Mouse (Mus musculus) liver, embryonic 14.5 days (tissue): ENCODE measurements around the gene Ocrl. TPM values are rescaled to one million over a fixed set of nuclear protein-coding genes. Genes with fewer than 3 reads are reported as not detected.

Experiments used
- ATAC-seq: fragments of 200-750 bp; cut with Nextera tagmentation; 2 replicates; pipeline ENCODE4 v1.8.0; 2017; ENCODE audit warnings: moderate number of reproducible peaks, mild to moderate bottlenecking, moderate library complexity; ENCODE audit not compliant: insufficient read depth
- DNase-seq, 3 experiments: peaks; one replicate each; pipeline ENCODE4 v3.0.0-alpha.2; 2012 to 2013; ENCODE audit warnings: low read depth in 3 of 3, low spot score in 3 of 3
- H3K27ac ChIP-seq: fragments of 300-500 bp; sonication (generic); 2 replicates; pipeline ENCODE4 v1.5.1; 2014; ENCODE audit warnings: moderate library complexity, mild to moderate bottlenecking, control low read depth, inconsistent platforms
- H3K27me3 ChIP-seq: fragments of 300-500 bp; sonication (generic); 2 replicates; pipeline ENCODE4 v1.6.1; 2014; ENCODE audit warnings: mild to moderate bottlenecking, low read length, moderate library complexity; ENCODE audit not compliant: control insufficient read depth, insufficient read depth
- H3K36me3 ChIP-seq: fragments of 300-500 bp; sonication (generic); replicated peaks from 2 replicates; pipeline ENCODE4 v1.6.1; 2014; ENCODE audit warnings: low read depth; ENCODE audit not compliant: control insufficient read depth, insufficient read depth
- H3K4me1 ChIP-seq, 2 experiments: fragments of 200-500 bp in 1 of 2; fragments of 300-500 bp in 1 of 2; sonication (generic) in 1 of 2; replicated peaks; 2 replicates each; pipeline ENCODE4 v1.6.1; 2012 to 2014; ENCODE audit warnings: antibody characterized with exemption in 1 of 2, inconsistent platforms in 1 of 2, low read length in 1 of 2; ENCODE audit not compliant: control insufficient read depth in 2 of 2, insufficient read depth in 2 of 2
- H3K4me2 ChIP-seq: fragments of 300-500 bp; sonication (generic); 2 replicates; pipeline ENCODE4 v1.6.1; 2014; ENCODE audit warnings: low read depth, mild to moderate bottlenecking, control low read depth, moderate library complexity
- H3K4me3 ChIP-seq, 2 experiments: fragments of 200-500 bp in 1 of 2; fragments of 300-500 bp in 1 of 2; sonication (generic) in 1 of 2; 2 replicates each; pipeline ENCODE4 v1.5.1; 2012 to 2014; ENCODE audit warnings: low read depth in 2 of 2, low read length in 2 of 2, mild to moderate bottlenecking in 2 of 2, control low read depth in 1 of 2, inconsistent platforms in 1 of 2, moderate library complexity in 1 of 2; ENCODE audit not compliant: insufficient read depth in 1 of 2
- H3K9ac ChIP-seq: fragments of 300-500 bp; sonication (generic); replicated peaks from 2 replicates; pipeline ENCODE4 v1.6.1; 2014; ENCODE audit warnings: mild to moderate bottlenecking, control low read depth, moderate library complexity
- H3K9me3 ChIP-seq: fragments of 300-500 bp; sonication (generic); 2 replicates; pipeline ENCODE4 v1.6.1; 2016; ENCODE audit warnings: low read length, mixed read lengths; ENCODE audit not compliant: control insufficient read depth
- CTCF ChIP-seq: IDR thresholded peaks from 2 replicates; pipeline ENCODE4 v1.5.1; 2016; ENCODE audit warnings: antibody characterized with exemption, low read depth, control low read depth
- EP300 ChIP-seq: IDR thresholded peaks from 2 replicates; pipeline ENCODE4 v1.6.1; 2016; ENCODE audit warnings: antibody characterized with exemption, low read depth
- WGBS: fragments of 180-500 bp; shearing (Covaris S2); extraction: QIAGEN DNeasy Blood & Tissue Kit; methylation state at CpG from one replicate; pipeline ENCODE4 v1.1.7; 2014; ENCODE audit not compliant: insufficient replicate concordance; 5-methylcytosine and 5-hydroxymethylcytosine counted together
- polyA plus RNA-seq, 2 experiments: library from polyadenylated mRNA; depleted of rRNA in 1 of 2; stranded (reverse) in 1 of 2; unstranded in 1 of 2; fragments of >200 nt; fragmentation: Nextera tagmentation in 1 of 2; extraction: Ambion mirVana in 1 of 2; gene quantifications; 2 replicates each; pipeline versions ENCODE4 v1.2.1 to v1.2.3; 2012 to 2014

Gene Ocrl
- polyA plus RNA-seq, 2 experiments: 2.9 to 4.8 TPM

- Histone ChIP-seq H3K27me3 (no peaks in the 10 kb centered on the region), H3K4me1 (no peaks in the 10 kb centered on the region), H3K9ac (no peak overlapping the region), H3K27ac (no peak overlapping the region), H3K4me3 (no peak overlapping the region), H3K9me3 (no peaks in the 10 kb centered on the region), H3K4me2 (no peak overlapping the region), H3K36me3 (no peaks in the 10 kb centered on the region)
- ATAC-seq (no peak), DNase-seq (peak in 1 of 3 experiments; percentile 23)
- TF ChIP-seq EP300 (no peak), CTCF (no peak)
- 38% methylated on average over 4 of the region's 4 CpGs for WGBS
Observed at GRCm38 (mm10) chrX:47976551-47976950, 64.4 kb downstream of the Ocrl start.

GRCm38 (mm10) chrX:47977078-47977477, 64.9 kb downstream of the Ocrl start:
- Histone ChIP-seq H3K27me3 (no peaks in the 10 kb centered on the region), H3K9ac (no peak overlapping the region), H3K4me1 (no peaks in the 10 kb centered on the region), H3K9me3 (no peaks in the 10 kb centered on the region), H3K36me3 (no peaks in the 10 kb centered on the region), H3K4me3 (no peak overlapping the region), H3K27ac (no peak overlapping the region), H3K4me2 (no peak overlapping the region)
- DNase-seq (no peak), ATAC-seq (no peak)
- WGBS: 53% methylated on average over 5 of the region's 5 CpGs
- no peak for TF ChIP-seq EP300
- TF ChIP-seq CTCF: no peak

GRCm38 (mm10) chrX:47985000-47985619, 72.9 kb downstream of the Ocrl start:
- no peak overlapping the region for H3K27ac ChIP-seq
- ATAC-seq (no peak), DNase-seq (peak in 1 of 3 experiments; percentile 7)
- H3K27me3 ChIP-seq: no peaks in the 10 kb centered on the region
- H3K9me3 ChIP-seq: no peaks in the 10 kb centered on the region
- 5% methylated on average over 19 of the region's 19 CpGs for WGBS
- H3K4me3 ChIP-seq: no peak overlapping the region
- H3K36me3 ChIP-seq: no peaks in the 10 kb centered on the region
- H3K9ac ChIP-seq: no peak overlapping the region
- peak overlapping the region; percentile 29 for H3K4me2 ChIP-seq
- no peaks in the 10 kb centered on the region for H3K4me1 ChIP-seq
- TF ChIP-seq EP300: no peak
- peak; percentile 66 for TF ChIP-seq CTCF

GRCm38 (mm10) chrX:47988024-47988423, 75.8 kb downstream of the Ocrl start:
- no peaks in the 10 kb centered on the region for H3K27me3 ChIP-seq
- no peaks in the 10 kb centered on the region for H3K4me1 ChIP-seq
- no peaks in the 10 kb centered on the region for H3K9me3 ChIP-seq
- ATAC-seq (no peak), DNase-seq (no peak)
- no peak overlapping the region for H3K27ac ChIP-seq
- no peak overlapping the region for H3K9ac ChIP-seq
- no peaks in the 10 kb centered on the region for H3K36me3 ChIP-seq
- H3K4me2 ChIP-seq: no peak overlapping the region
- TF ChIP-seq EP300 (no peak), CTCF (no peak)
- 45% methylated on average over 8 of the region's 8 CpGs for WGBS
- H3K4me3 ChIP-seq: no peak overlapping the region

- DNase-seq (peak; percentile 7 to 16 (median 9)), ATAC-seq (no peak)
- Histone ChIP-seq H3K9ac (no peak overlapping the region), H3K4me1 (no peaks in the 10 kb centered on the region), H3K27ac (no peak overlapping the region), H3K4me2 (0 out of 2 replicates have a peak overlapping the region, but pooled peaks have one; percentile 13), H3K9me3 (no peaks in the 10 kb centered on the region), H3K27me3 (no peaks in the 10 kb centered on the region), H3K36me3 (no peaks in the 10 kb centered on the region), H3K4me3 (no peak overlapping the region)
- 17% methylated on average over 8 of the region's 8 CpGs for WGBS
- no peak for TF ChIP-seq EP300
- TF ChIP-seq CTCF: peak; percentile 83
Observed at GRCm38 (mm10) chrX:47992606-47993005, 80.4 kb downstream of the Ocrl start.
